Mouse (Mus musculus): ENCODE data around the gene Slc15a3. TPM values are rescaled to one million over a fixed set of nuclear protein-coding genes. Genes with fewer than 3 reads are reported as not detected.

The Slc15a3 gene
- total and polyA plus RNA-seq, 3 experiments = 2.1 to 3.9 (median 2.3) TPM

DNA sequence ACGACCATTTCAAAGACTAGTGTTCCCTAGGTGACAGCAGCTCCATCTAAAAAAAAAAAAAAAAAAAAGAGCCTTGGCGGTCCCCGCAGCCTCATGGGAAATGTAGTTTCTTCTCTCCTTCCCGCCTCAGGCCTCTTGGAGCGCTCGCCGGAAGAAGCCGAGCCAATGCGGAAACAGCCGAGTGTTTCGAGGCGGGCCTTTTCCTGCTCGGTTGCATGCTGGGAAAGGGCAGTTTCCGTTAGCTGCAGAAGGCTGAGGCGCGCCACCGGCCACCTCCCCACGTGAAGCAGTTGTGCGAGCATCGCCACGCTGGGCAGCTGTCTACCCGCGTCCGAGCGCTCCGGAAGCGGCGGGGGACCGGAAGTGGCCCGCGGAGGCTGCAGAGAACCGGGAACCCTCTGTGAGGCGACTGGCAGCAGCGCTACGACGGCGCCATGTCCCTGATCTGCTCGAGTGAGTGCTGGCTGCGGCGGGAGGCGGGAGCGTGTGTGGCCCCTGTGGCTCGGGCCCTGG is 55.5 kb downstream of the Slc15a3 start, which contains the start of gene Prpf19:
Gene Prpf19, plus strand, starts transcription at position 216 of the 513 bp plus-strand sequence.
- H3K4me3 ChIP-seq = peak within 1 kb of the TSS; percentile 77
- H3K4me1 ChIP-seq (ENCODE audit: control insufficient read depth, insufficient read depth, low read length) = peaks cover 1% of the 10 kb centered on the region
- peaks cover 16% of the 10 kb centered on the region for H3K36me3 ChIP-seq (ENCODE audit: control insufficient read depth, insufficient read depth, low read length)
- TF ChIP-seq POLR2A (IDR thresholded peaks at IDR 0.05; ENCODE audit: insufficient read depth, low read depth, low read length) (peak; percentile 91), EP300 (IDR thresholded peaks at IDR 0.05; ENCODE audit: insufficient read depth, low read depth, low read length) (peak; percentile 70; the same call in 1 of the 2 replicates), CTCF (IDR thresholded peaks at IDR 0.05) (peak; percentile 44)
- DNase-seq = peak; percentile 97 to 98
- no peaks in the 10 kb centered on the region for H3K79me2 ChIP-seq (replicated peaks; ENCODE audit: control insufficient read depth, insufficient read depth, low read length)
- no peaks in the 10 kb centered on the region for H3K27me3 ChIP-seq (ENCODE audit: control insufficient read depth, insufficient read depth, low read length)
- peak within 1 kb of the TSS; percentile 96 for H3K9ac ChIP-seq (ENCODE audit: low read depth, low read length)
- peak within 1 kb of the TSS; percentile 93 for H3K27ac ChIP-seq
- WGBS = under 1% methylated on average over 43 of the region's 43 CpGs
- intact Hi-C loops (cut with DNase I) = loop anchor here (1.0 to 2.0 kb wide), 2 partner anchors 13 to 54 kb away; partner anchors contain the start of genes Ccdc86 and Tmem109

DNA sequence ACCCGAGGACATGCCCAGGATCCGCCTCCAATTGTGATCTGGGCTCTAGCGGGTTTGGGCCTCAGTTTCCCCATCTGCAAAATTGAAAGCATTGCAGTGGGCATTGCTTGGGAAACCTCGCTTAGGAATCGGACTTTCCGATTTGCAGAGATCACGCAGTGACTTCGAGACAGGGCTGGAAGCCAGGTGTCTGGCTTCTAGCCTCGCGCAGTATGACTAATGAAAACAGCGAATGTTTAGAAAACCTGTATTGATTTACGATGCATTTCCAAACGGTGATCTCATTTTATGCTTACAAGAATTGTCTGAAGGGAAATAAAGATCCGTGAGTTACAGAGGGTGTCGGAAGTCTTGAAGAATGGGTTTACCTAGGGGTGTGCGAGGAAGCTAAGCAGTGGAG is 56.2 kb downstream of the Slc15a3 start:
- no peak for DNase-seq
- under 1% methylated on average over 16 of the region's 16 CpGs for WGBS
- Histone ChIP-seq H3K27me3 (ENCODE audit: control insufficient read depth, insufficient read depth, low read length) (no peaks in the 10 kb centered on the region), H3K9ac (ENCODE audit: low read depth, low read length) (peak overlapping the region; percentile 96), H3K27ac (peak overlapping the region; percentile 93), H3K4me3 (peak overlapping the region; percentile 77), H3K36me3 (ENCODE audit: control insufficient read depth, insufficient read depth, low read length) (peaks cover 17% of the 10 kb centered on the region), H3K79me2 (replicated peaks; ENCODE audit: control insufficient read depth, insufficient read depth, low read length) (no peaks in the 10 kb centered on the region), H3K4me1 (ENCODE audit: control insufficient read depth, insufficient read depth, low read length) (peaks cover 1% of the 10 kb centered on the region)
- intact Hi-C loops (cut with DNase I) = loop anchor here (1.0 to 2.0 kb wide), 2 partner anchors 13 to 53 kb away; partner anchors contain the start of genes Ccdc86 and Tmem109
- TF ChIP-seq CTCF (IDR thresholded peaks at IDR 0.05) = no peak
- TF ChIP-seq POLR2A (IDR thresholded peaks at IDR 0.05; ENCODE audit: insufficient read depth, low read depth, low read length) = no peak
- no peak for TF ChIP-seq EP300 (IDR thresholded peaks at IDR 0.05; ENCODE audit: insufficient read depth, low read depth, low read length)

- H3K27me3 ChIP-seq (ENCODE audit: control insufficient read depth, insufficient read depth, low read length) = no peaks in the 10 kb centered on the region
- TF ChIP-seq CTCF (IDR thresholded peaks at IDR 0.05) (no peak), POLR2A (IDR thresholded peaks at IDR 0.05; ENCODE audit: insufficient read depth, low read depth, low read length) (0 out of 2 replicates have a peak, but pooled peaks have one; percentile 14), EP300 (IDR thresholded peaks at IDR 0.05; ENCODE audit: insufficient read depth, low read depth, low read length) (no peak)
- H3K79me2 ChIP-seq (replicated peaks; ENCODE audit: control insufficient read depth, insufficient read depth, low read length) = no peaks in the 10 kb centered on the region
- H3K4me1 ChIP-seq (ENCODE audit: control insufficient read depth, insufficient read depth, low read length) = no peaks in the 10 kb centered on the region; the same call in 1 of the 2 replicates
- H3K9ac ChIP-seq (ENCODE audit: low read depth, low read length) = peak overlapping the region; percentile 96
- peak overlapping the region; percentile 93 for H3K27ac ChIP-seq
- WGBS = 36% methylated on average over 7 of the region's 7 CpGs
- intact Hi-C loops (cut with DNase I) = no loop called here
- H3K36me3 ChIP-seq (ENCODE audit: control insufficient read depth, insufficient read depth, low read length) = peaks cover 21% of the 10 kb centered on the region
- peak overlapping the region; percentile 77; the same call in 1 of the 2 replicates for H3K4me3 ChIP-seq
- DNase-seq = no peak
Measured at GRCm38 (mm10) chr19:10896849-10897248, 57.3 kb downstream of the Slc15a3 start.

GRCm38 (mm10) chr19:10897491-10897890 is 58.0 kb downstream of the Slc15a3 start:
- DNase-seq = no peak
- TF ChIP-seq EP300 (IDR thresholded peaks at IDR 0.05; ENCODE audit: insufficient read depth, low read depth, low read length) = no peak
- Histone ChIP-seq H3K4me1 (ENCODE audit: control insufficient read depth, insufficient read depth, low read length) (no peaks in the 10 kb centered on the region; the same call in 1 of the 2 replicates), H3K9ac (ENCODE audit: low read depth, low read length) (peak overlapping the region; percentile 38), H3K36me3 (ENCODE audit: control insufficient read depth, insufficient read depth, low read length) (peaks cover 23% of the 10 kb centered on the region), H3K79me2 (replicated peaks; ENCODE audit: control insufficient read depth, insufficient read depth, low read length) (no peaks in the 10 kb centered on the region), H3K27me3 (ENCODE audit: control insufficient read depth, insufficient read depth, low read length) (no peaks in the 10 kb centered on the region), H3K27ac (peak overlapping the region; percentile 93), H3K4me3 (peak overlapping the region; percentile 9; the same call in 1 of the 2 replicates)
- intact Hi-C loops (cut with DNase I) = no loop called here
- 64% methylated on average over 8 of the region's 8 CpGs for WGBS

DNA sequence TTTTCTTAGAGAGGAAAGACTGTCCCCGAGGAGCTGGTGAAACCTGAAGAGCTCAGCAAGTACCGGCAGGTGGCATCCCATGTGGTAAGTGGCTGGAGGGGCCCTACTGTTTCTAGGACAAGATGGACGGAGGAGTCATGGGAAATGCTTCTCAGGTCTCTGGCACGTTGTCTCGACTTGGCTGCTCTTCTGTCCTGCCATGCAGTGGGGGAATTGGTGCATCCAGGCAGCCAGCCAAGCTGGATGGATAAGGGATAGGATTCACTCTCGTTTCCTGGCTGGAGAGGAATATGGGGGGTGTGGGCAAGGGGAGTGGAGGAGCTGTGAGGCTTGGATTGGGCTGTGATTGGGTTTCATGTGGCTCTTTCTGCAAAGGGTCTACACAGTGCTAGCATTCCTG is 60.8 kb downstream of the Slc15a3 start:
- intact Hi-C loops (cut with DNase I) = no loop called here
- peak; percentile 61 to 77 for DNase-seq
- H3K79me2 ChIP-seq (replicated peaks; ENCODE audit: control insufficient read depth, insufficient read depth, low read length) = no peaks in the 10 kb centered on the region
- peaks cover 5% of the 10 kb centered on the region for H3K4me1 ChIP-seq (ENCODE audit: control insufficient read depth, insufficient read depth, low read length)
- TF ChIP-seq POLR2A (IDR thresholded peaks at IDR 0.05; ENCODE audit: insufficient read depth, low read depth, low read length) = no peak
- TF ChIP-seq EP300 (IDR thresholded peaks at IDR 0.05; ENCODE audit: insufficient read depth, low read depth, low read length) = peak; percentile 72; the same call in 1 of the 2 replicates
- peak; percentile 26; the same call in 1 of the 2 replicates for TF ChIP-seq CTCF (IDR thresholded peaks at IDR 0.05)
- no peak overlapping the region for H3K9ac ChIP-seq (ENCODE audit: low read depth, low read length)
- no peak overlapping the region; the same call in 1 of the 2 replicates for H3K27ac ChIP-seq
- no peaks in the 10 kb centered on the region for H3K27me3 ChIP-seq (ENCODE audit: control insufficient read depth, insufficient read depth, low read length)
- 31% methylated on average over 6 of the region's 6 CpGs for WGBS
- H3K4me3 ChIP-seq = no peak overlapping the region
- H3K36me3 ChIP-seq (ENCODE audit: control insufficient read depth, insufficient read depth, low read length) = peaks cover 31% of the 10 kb centered on the region

GRCm38 (mm10) chr19:10901046-10901445 is 61.5 kb downstream of the Slc15a3 start:
- no peak for DNase-seq
- 84% methylated on average over 5 of the region's 5 CpGs for WGBS
- no peak overlapping the region for H3K9ac ChIP-seq (ENCODE audit: low read depth, low read length)
- peaks cover 34% of the 10 kb centered on the region for H3K36me3 ChIP-seq (ENCODE audit: control insufficient read depth, insufficient read depth, low read length)
- no peak for TF ChIP-seq CTCF (IDR thresholded peaks at IDR 0.05)
- no peak for TF ChIP-seq POLR2A (IDR thresholded peaks at IDR 0.05; ENCODE audit: insufficient read depth, low read depth, low read length)
- TF ChIP-seq EP300 (IDR thresholded peaks at IDR 0.05; ENCODE audit: insufficient read depth, low read depth, low read length) = no peak
- no peak overlapping the region for H3K4me3 ChIP-seq
- intact Hi-C loops (cut with DNase I) = no loop called here
- no peak overlapping the region for H3K27ac ChIP-seq
- no peaks in the 10 kb centered on the region for H3K79me2 ChIP-seq (replicated peaks; ENCODE audit: control insufficient read depth, insufficient read depth, low read length)
- H3K27me3 ChIP-seq (ENCODE audit: control insufficient read depth, insufficient read depth, low read length) = no peaks in the 10 kb centered on the region
- H3K4me1 ChIP-seq (ENCODE audit: control insufficient read depth, insufficient read depth, low read length) = peaks cover 7% of the 10 kb centered on the region
